Mouse (Mus musculus) G1E (cell line): Measurements from ENCODE around the gene Trmt112. TPM values are rescaled to one million over a fixed set of nuclear protein-coding genes. Genes with fewer than 3 reads are reported as not detected.

Experiments used
- ATAC-seq: 2 replicates; pipeline ENCODE4 v1.8.0; 2016; ENCODE audit warnings: mild to moderate bottlenecking; ENCODE audit not compliant: insufficient number of reproducible peaks, poor library complexity, low FRiP score, severe bottlenecking; ENCODE audit errors: extremely low read depth
- DNase-seq: peaks from one replicate; pipeline ENCODE4 v3.0.0; 2012; ENCODE audit warnings: low spot score
- H3K27me3 ChIP-seq: 2 replicates; pipeline ENCODE4 v1.6.1; 2012; ENCODE audit warnings: mild to moderate bottlenecking, low read length, inconsistent platforms; ENCODE audit not compliant: insufficient read depth
- H3K36me3 ChIP-seq: replicated peaks from 2 replicates; pipeline ENCODE3; 2012; ENCODE audit warnings: mild to moderate bottlenecking, inconsistent platforms
- H3K4me1 ChIP-seq: 2 replicates; pipeline ENCODE4 v1.6.1; 2012; ENCODE audit warnings: low read depth, low read length, inconsistent platforms, mixed read lengths; ENCODE audit not compliant: insufficient read depth
- H3K4me3 ChIP-seq: 2 replicates; pipeline ENCODE4 v1.5.1; 2012; ENCODE audit warnings: low read depth, mild to moderate bottlenecking, inconsistent platforms, low read length, moderate library complexity, mixed read lengths
- H3K9me3 ChIP-seq: replicated peaks from 2 replicates; pipeline ENCODE4 v1.6.1; 2012; ENCODE audit warnings: inconsistent platforms
- CTCF ChIP-seq: IDR thresholded peaks from 2 replicates; pipeline ENCODE4 v1.5.1; 2012; ENCODE audit warnings: low read depth, low read length, inconsistent platforms, mixed read lengths
- GATA1 ChIP-seq: IDR thresholded peaks from 2 replicates; pipeline ENCODE4 v1.6.1; 2012; ENCODE audit warnings: borderline replicate concordance, low read length, inconsistent platforms, mixed read lengths
- GATA2 ChIP-seq: IDR thresholded peaks from 2 replicates; pipeline ENCODE4 v1.6.1; 2012; ENCODE audit warnings: low read depth, low read length, inconsistent platforms, borderline replicate concordance
- POLR2AphosphoS5 ChIP-seq: IDR thresholded peaks from 2 replicates; pipeline ENCODE4 v1.6.1; 2012; ENCODE audit warnings: low read depth, low read length, inconsistent platforms; ENCODE audit not compliant: insufficient replicate concordance
- TAL1 ChIP-seq: conservative IDR thresholded peaks from 2 replicates; pipeline ENCODE4 v1.6.1; 2012; ENCODE audit warnings: low read depth, low read length, inconsistent platforms, mixed read lengths
- polyA plus RNA-seq: library from polyadenylated mRNA; stranded (reverse); fragments of >175 nt; gene quantifications from 2 replicates; pipeline ENCODE4 v1.2.3, GENCODE M21; 2012
- total RNA-seq, 2 experiments: library from RNA; stranded (forward) in 1 of 2; stranded (reverse) in 1 of 2; fragments of 200-1000 nt in 1 of 2; fragments of >200 nt in 1 of 2; fragmentation: Nextera tagmentation in 1 of 2; gene quantifications; 2 replicates each; pipeline ENCODE4 v1.2.3; 2014 to 2017

Trmt112 gene
- total and polyA plus RNA-seq, 3 experiments = 191 to 286 (median 261) TPM

DNA sequence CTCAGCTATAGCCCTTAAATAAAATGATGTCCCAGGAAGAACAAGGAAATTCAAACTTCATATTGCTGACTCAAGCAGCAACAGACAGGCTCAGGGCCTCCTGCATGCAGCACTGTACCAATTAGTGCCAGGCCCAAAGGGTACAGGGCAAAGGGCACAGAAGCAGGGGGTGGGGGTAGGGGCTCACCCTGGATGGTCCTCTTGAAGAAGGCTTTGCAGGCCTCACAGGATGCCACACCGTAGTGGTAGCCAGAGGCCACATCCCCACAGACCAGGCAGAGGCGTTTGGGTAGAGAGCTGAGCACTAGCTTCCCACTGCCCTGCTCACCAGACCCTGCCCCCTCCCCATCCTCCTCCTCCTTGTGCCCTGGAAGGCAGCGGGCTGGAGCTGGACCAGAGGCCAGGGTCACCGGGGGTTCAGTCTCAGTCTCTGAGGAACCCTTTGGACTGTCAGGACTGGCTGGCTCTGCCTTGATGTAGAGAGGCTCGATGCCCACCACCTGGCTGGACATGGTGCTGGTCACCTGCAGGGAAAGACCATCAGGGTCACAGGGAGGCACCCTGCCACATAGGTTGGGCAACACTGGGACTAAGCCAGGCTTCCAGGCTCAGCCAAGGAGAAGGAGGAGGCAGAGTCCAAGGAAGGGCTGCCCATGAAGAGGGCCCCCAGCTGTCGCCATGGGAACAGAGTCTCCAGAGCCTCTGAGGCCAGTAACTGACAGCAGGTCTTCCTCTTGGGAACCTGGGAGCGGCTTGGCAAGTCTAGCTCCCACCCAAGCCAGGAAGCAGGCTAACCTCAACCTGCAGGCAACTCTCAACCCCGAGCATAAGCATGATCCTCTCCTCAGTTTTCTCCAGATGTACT, 10.6 kb downstream of the Trmt112 start:
- Histone ChIP-seq H3K4me1 (peaks cover 59% of the 10 kb centered on the region), H3K36me3 (peaks cover 52% of the 10 kb centered on the region), H3K27me3 (peaks cover 5% of the 10 kb centered on the region; the same call in 1 of the 2 replicates), H3K9me3 (no peaks in the 10 kb centered on the region), H3K4me3 (peak overlapping the region; percentile 76)
- DNase-seq (no peak), ATAC-seq (no peak)
- TF ChIP-seq GATA1 (no peak), GATA2 (no peak), TAL1 (no peak), CTCF (no peak), POLR2AphosphoS5 (no peak)

DNA sequence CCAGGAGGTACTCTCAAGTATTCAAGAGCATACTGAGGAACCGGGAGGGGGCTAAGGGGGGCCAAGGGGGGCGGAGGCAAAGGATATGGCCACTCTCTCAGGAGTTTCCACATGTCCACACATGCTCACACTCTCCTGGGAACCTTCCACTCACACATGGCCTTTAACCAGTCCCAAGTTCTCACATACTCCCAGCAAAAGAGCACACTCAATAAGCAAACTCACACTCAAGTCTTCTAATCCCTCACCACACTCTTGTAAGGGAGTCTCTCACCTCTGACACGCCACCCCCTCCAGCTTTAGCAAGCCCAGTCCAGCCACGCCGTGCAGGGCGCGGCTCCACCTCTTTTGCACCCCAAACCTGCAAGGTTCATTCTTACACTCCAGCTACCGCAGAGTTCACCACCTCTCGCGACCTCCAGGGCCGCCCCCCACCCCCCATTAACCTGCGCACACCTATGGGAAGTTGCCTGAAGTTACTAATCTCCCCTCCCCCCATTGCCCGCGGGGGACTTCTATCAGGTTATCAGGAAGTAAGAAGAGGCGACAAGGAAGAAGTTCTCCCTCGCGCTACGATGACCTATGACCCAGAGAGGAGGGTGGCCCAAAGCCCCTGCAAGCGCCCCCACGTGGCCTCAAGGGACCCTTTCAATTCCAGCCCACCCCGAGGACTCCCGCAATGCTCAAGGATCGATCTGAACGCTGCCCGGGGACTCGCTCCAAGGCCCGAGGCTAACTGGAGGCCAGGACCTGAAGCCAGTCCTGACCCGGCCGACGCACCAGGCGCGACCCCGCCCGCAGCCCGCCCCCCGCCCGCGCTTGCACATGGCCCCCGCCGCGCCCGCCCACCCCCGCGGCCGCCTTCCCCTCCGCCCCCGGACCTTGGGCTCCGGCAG, 11.5 kb downstream of the Trmt112 start:
- Histone ChIP-seq H3K9me3 (no peaks in the 10 kb centered on the region), H3K27me3 (peaks cover 14% of the 10 kb centered on the region), H3K36me3 (peaks cover 43% of the 10 kb centered on the region), H3K4me1 (peaks cover 52% of the 10 kb centered on the region), H3K4me3 (peak overlapping the region; percentile 76)
- ATAC-seq (no peak), DNase-seq (peak; percentile 58)
- no peak for TF ChIP-seq GATA1
- TF ChIP-seq CTCF = 0 out of 2 replicates have a peak, but pooled peaks have one; percentile 3

DNA sequence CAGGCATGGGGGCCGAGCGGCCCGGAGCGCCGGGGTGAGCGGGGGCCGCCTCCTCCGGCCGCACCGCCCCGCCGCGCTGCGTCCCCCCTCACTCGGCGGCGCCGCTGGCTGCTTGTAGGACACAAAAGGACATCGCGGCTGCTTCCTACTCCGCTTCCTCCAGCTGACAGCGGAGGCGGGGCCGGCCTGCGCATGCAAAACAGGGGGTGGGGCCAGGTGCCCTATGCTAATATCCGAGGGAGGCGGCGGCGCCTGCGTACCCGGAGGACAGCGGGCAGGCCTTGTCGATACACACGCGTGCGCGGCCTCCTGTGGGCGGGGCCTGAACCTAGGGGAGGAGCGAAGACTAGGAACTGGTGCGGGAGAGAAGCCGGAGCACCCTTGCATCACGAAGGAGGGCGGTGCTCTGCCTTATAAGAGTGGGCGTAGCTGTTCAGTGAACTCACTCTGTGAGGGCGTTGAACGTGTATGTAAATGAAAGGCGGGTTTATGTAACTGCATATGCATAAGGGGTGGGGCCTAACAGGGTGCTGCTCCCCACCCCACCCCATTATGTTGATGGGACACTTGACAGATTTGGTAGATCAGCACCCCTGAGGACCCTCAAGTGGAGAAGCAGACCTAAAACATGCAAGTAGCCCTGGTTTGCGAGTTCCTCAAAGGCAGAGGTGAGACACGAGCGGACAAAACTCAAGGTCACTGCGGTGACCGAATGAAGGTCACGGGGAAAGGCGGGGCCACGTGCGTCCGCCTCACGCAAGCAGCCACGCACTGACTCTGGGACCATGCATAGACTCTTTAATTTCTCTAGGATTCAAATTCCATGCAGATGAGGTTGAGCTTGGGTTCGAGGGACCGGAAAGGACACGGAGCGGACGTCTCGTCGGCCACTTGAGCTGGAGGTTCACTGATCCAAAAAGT, 12.4 kb downstream of the Trmt112 start, which contains the start of gene Esrra:
Gene Esrra, minus strand, starts transcription at position 167 of the 921 bp plus-strand sequence.
- DNase-seq (peak; percentile 92), ATAC-seq (peak; percentile 92)
- H3K9me3 ChIP-seq = no peaks in the 10 kb centered on the region
- peaks cover 34% of the 10 kb centered on the region for H3K36me3 ChIP-seq
- H3K4me3 ChIP-seq = peak within 1 kb of the TSS; percentile 76
- peaks cover 21% of the 10 kb centered on the region for H3K27me3 ChIP-seq
- TF ChIP-seq POLR2AphosphoS5 (no peak), GATA1 (no peak), CTCF (no peak), TAL1 (no peak), GATA2 (no peak)
- H3K4me1 ChIP-seq = peaks cover 47% of the 10 kb centered on the region

DNA sequence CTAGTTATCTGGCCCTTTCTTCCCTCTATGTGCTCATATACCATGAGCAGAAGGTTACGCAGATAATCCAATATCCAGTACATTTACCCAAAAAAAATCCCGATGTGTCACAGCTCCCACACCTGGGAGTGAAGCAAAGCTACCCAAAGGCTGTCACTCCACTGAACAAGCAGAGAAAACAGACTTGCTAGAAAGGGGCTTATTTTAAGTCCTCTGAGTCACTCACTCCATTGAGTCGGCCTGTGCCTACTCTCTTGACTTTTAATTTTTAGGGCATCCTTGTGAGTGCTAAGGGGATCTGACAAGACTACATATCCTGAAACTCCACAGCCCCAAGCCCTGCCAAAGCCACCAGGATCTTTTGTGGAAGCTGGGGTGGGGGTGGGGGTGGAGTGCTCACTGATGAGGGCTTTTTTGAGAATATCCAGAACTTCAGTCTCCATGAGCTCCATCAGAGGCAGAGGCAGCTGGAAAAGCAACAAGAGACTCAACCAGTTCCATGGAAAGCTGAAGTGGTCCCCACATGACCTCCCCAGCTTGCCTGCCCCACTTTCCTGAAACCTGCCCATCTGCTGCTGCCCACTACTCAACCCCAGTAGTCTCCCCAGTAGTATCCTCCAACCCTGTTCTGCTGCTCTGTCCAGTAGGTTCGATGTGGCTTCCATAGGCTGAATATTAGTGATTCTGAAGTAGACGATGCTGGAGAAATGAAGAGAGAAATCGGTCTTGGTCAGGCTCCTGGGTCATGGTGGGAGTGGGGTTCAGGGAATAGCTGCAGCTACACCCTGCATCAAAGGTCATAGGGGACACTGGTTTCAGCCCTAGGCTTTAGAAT, 13.6 kb downstream of the Trmt112 start:
- Histone ChIP-seq H3K4me1 (peaks cover 45% of the 10 kb centered on the region), H3K27me3 (peaks cover 33% of the 10 kb centered on the region), H3K4me3 (peak overlapping the region; percentile 76; the same call in 1 of the 2 replicates), H3K36me3 (peaks cover 24% of the 10 kb centered on the region), H3K9me3 (no peaks in the 10 kb centered on the region)
- ATAC-seq (no peak), DNase-seq (no peak)
- no peak for TF ChIP-seq CTCF
- no peak for TF ChIP-seq TAL1
- TF ChIP-seq GATA1 = no peak
- TF ChIP-seq POLR2AphosphoS5 = no peak
